Mouse (Mus musculus): ENCODE results near the gene Txndc2. TPM values are rescaled to one million over a fixed set of nuclear protein-coding genes. Genes with fewer than 3 reads are reported as not detected.

Gene Txndc2
- total and polyA plus RNA-seq, 3 experiments: not detected

DNA sequence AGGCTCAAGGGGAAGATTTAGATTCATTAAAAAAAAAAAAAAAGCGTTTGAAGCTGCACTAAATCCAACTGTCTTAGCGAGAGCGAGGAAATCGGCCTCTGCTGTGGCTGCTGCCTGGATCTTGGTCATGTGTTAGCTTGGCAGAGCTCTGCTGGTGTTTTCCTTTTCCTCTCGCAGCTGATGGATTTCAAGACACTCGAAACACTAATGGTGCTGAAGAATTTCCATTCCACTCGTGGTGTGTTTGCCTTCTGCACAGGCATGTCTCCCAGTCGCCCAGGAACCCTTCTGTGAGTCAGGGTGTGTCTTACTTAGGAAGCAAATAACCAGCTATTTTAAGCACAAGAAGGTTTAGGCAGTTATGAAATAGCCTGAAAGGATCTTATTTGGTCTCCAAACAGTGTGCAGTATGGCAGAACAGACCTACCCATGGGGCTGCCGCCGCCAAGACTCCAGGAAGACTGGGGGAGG, 1.1 kb upstream of the Txndc2 start:
- no peak for DNase-seq (ENCODE audit: low read depth, low spot score)
- Histone ChIP-seq H3K9ac (ENCODE audit: control insufficient read depth, low read depth, low read length, poor library complexity, severe bottlenecking) (no peak overlapping the region), H3K36me3 (ENCODE audit: control insufficient read depth in 1 of 2, insufficient read depth in 2 of 2, low read length in 2 of 2) (no peaks in the 10 kb centered on the region), H3K4me3 (ENCODE audit: control insufficient read depth in 1 of 2, insufficient read depth in 1 of 2, low read depth in 2 of 2, low read length in 2 of 2) (no peak overlapping the region), H3K27me3 (ENCODE audit: control insufficient read depth in 1 of 2, insufficient read depth in 2 of 2, low read length in 2 of 2) (peaks cover 0 to 2% of the 10 kb centered on the region in 2 experiments; a peak in 1 of 4 replicates), H3K4me1 (ENCODE audit: control insufficient read depth in 1 of 2, insufficient read depth in 2 of 2, low read length in 2 of 2) (no peaks in the 10 kb centered on the region), H3K27ac (ENCODE audit: control insufficient read depth, low read depth, low read length) (no peak overlapping the region), H3K9me3 (replicated peaks; ENCODE audit: insufficient read depth, low read length) (no peaks in the 10 kb centered on the region), H3K79me2 (ENCODE audit: control insufficient read depth, insufficient read depth, low read length, poor library complexity) (no peaks in the 10 kb centered on the region)
- no peak for TF ChIP-seq JUND (IDR thresholded peaks at IDR 0.05; ENCODE audit: low read depth, low read length)

GRCm38 (mm10) chr17:65642578-65642991, 617 bp upstream of the Txndc2 start:
- Histone ChIP-seq H3K36me3 (ENCODE audit: control insufficient read depth in 1 of 2, insufficient read depth in 2 of 2, low read length in 2 of 2) (no peaks in the 10 kb centered on the region), H3K27me3 (ENCODE audit: control insufficient read depth in 1 of 2, insufficient read depth in 2 of 2, low read length in 2 of 2) (peaks cover 0 to 2% of the 10 kb centered on the region in 2 experiments; a peak in 1 of 4 replicates), H3K9ac (ENCODE audit: control insufficient read depth, low read depth, low read length, poor library complexity, severe bottlenecking) (no peak overlapping the region), H3K27ac (ENCODE audit: control insufficient read depth, low read depth, low read length) (no peak overlapping the region), H3K79me2 (ENCODE audit: control insufficient read depth, insufficient read depth, low read length, poor library complexity) (no peaks in the 10 kb centered on the region), H3K9me3 (replicated peaks; ENCODE audit: insufficient read depth, low read length) (no peaks in the 10 kb centered on the region), H3K4me3 (ENCODE audit: control insufficient read depth in 1 of 2, insufficient read depth in 1 of 2, low read depth in 2 of 2, low read length in 2 of 2) (no peak overlapping the region), H3K4me1 (ENCODE audit: control insufficient read depth in 1 of 2, insufficient read depth in 2 of 2, low read length in 2 of 2) (no peaks in the 10 kb centered on the region)
- TF ChIP-seq BHLHE40 (IDR thresholded peaks at IDR 0.05; ENCODE audit: borderline replicate concordance, low read depth, low read length): no peak
- no peak for TF ChIP-seq MAZ (IDR thresholded peaks at IDR 0.05; ENCODE audit: low read depth, low read length)
- no peak for TF ChIP-seq GATA1 (IDR thresholded peaks at IDR 0.05; ENCODE audit: low read depth, low read length)
- no peak for TF ChIP-seq USF2 (IDR thresholded peaks at IDR 0.05; ENCODE audit: borderline replicate concordance in 1 of 2, insufficient read depth in 1 of 2, low read depth in 1 of 2, low read length in 2 of 2)
- TF ChIP-seq RAD21 (IDR thresholded peaks at IDR 0.05; ENCODE audit: low read depth, low read length): no peak
- TF ChIP-seq JUND (IDR thresholded peaks at IDR 0.05; ENCODE audit: low read depth, low read length): no peak
- no peak for DNase-seq (ENCODE audit: low read depth, low spot score)

DNA sequence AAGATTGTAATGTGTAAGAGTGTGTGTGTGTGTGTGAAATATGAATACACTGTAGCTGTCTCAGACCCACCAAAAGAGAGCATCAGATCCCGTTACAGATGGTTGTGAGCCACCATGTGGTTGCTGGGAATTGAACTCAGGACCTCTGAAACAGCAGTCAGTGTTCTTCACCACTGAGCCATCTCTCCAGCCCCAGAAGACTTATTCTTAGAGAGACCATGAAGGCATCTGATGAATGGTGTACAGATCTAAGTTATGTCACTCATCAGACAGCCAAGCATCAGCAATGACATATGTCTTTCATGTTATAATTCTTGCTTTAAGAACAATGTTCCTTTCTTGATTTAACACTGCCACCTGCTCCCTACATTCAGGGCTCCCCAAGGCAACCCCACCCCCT, 2.8 kb downstream of the Txndc2 start:
- Histone ChIP-seq H3K27ac (ENCODE audit: control insufficient read depth, low read depth, low read length) (no peak overlapping the region), H3K9ac (ENCODE audit: control insufficient read depth, low read depth, low read length, poor library complexity, severe bottlenecking) (no peak overlapping the region), H3K4me1 (ENCODE audit: control insufficient read depth in 1 of 2, insufficient read depth in 2 of 2, low read length in 2 of 2) (peaks cover 0 to 7% of the 10 kb centered on the region in 2 experiments; a peak in 3 of 4 replicates), H3K9me3 (replicated peaks; ENCODE audit: insufficient read depth, low read length) (no peaks in the 10 kb centered on the region), H3K4me3 (ENCODE audit: control insufficient read depth in 1 of 2, insufficient read depth in 1 of 2, low read depth in 2 of 2, low read length in 2 of 2) (no peak overlapping the region), H3K79me2 (ENCODE audit: control insufficient read depth, insufficient read depth, low read length, poor library complexity) (no peaks in the 10 kb centered on the region), H3K36me3 (ENCODE audit: control insufficient read depth in 1 of 2, insufficient read depth in 2 of 2, low read length in 2 of 2) (peaks cover 0 to 6% of the 10 kb centered on the region in 2 experiments; a peak in 2 of 4 replicates), H3K27me3 (ENCODE audit: control insufficient read depth in 1 of 2, insufficient read depth in 2 of 2, low read length in 2 of 2) (peaks cover 0 to 2% of the 10 kb centered on the region in 2 experiments; a peak in 1 of 4 replicates)
- DNase-seq (ENCODE audit: low read depth, low spot score): no peak
- peak; percentile 56; the same call in 1 of the 2 replicates for TF ChIP-seq TBP (IDR thresholded peaks at IDR 0.05; ENCODE audit: low read depth, low read length)
- no peak for TF ChIP-seq ZNF384 (IDR thresholded peaks at IDR 0.05; ENCODE audit: low read depth, low read length)
- TF ChIP-seq POLR2A (IDR thresholded peaks at IDR 0.05; ENCODE audit: control insufficient read depth in 1 of 2, insufficient read depth in 1 of 2, low read depth in 1 of 2, low read length in 2 of 2, poor library complexity in 1 of 2): no peak
- TF ChIP-seq GATA1 (IDR thresholded peaks at IDR 0.05; ENCODE audit: low read depth, low read length): no peak
